Mouse (Mus musculus): ENCODE results near the gene Cdkl4. TPM values are rescaled to one million over a fixed set of nuclear protein-coding genes. Genes with fewer than 3 reads are reported as not detected.

Cdkl4 gene
- polyA plus RNA-seq, 1 experiment from 2014 or later, result 0.55 TPM

DNA sequence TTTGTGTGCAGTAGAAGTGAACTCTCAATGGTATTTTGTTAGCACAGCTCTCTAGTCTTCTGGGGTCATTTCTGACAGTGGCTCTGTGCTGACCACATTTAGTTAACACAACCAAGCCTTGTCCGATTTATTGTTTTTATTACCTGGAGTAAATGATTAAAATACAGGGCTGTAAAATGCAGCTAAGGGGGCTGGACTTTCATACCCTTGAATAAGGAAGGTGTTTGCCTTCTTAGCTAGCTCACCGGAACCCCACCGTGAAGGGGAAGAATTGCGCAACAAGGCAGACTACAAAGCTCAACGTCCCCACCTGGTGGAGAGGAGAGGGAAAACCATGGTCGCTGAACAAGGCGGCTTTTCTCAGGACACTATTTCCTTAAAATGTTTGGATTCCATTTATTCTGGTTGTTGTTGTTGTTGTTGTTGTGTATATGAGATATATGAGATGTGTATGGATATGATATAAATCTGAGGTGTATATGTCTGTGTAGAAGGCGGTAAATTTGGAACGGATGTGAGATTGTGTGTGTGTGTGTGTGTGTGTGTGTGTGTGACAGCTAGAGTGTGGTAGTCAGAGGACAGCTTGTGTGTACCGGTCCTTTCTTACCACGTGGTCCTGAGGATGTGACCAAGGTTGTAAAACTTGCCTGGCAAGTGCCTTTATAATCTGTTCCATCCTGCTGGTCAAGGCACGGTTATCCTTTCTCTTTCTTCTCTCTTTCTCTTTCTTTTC, 16.8 kb downstream of the Cdkl4 start:
- H3K27ac ChIP-seq (replicated peaks; ENCODE audit: low read depth, low read length), result no peak overlapping the region
- H3K4me2 ChIP-seq (ENCODE audit: low read depth, severe bottlenecking), result no peak overlapping the region
- H3K9ac ChIP-seq (ENCODE audit: low read length), result no peak overlapping the region
- 23% methylated on average over 12 of the region's 12 CpGs for WGBS
- no peaks in the 10 kb centered on the region for H3K36me3 ChIP-seq (ENCODE audit: control insufficient read depth, insufficient read depth, low read length)
- H3K9me3 ChIP-seq (ENCODE audit: control insufficient read depth, low read length), result no peaks in the 10 kb centered on the region
- no peaks in the 10 kb centered on the region for H3K27me3 ChIP-seq (ENCODE audit: control insufficient read depth, insufficient read depth, low read length)
- DNase-seq (ENCODE audit: low spot score), result peak; percentile 84
- peak; percentile 57; the same call in 1 of the 2 replicates for ATAC-seq (ENCODE audit: insufficient number of reproducible peaks, low FRiP score, low TSS enrichment, low read depth)
- no peaks in the 10 kb centered on the region for H3K4me1 ChIP-seq (ENCODE audit: control insufficient read depth, insufficient read depth, low read length)
- no peak overlapping the region for H3K4me3 ChIP-seq (ENCODE audit: low read depth, low read length)

DNA sequence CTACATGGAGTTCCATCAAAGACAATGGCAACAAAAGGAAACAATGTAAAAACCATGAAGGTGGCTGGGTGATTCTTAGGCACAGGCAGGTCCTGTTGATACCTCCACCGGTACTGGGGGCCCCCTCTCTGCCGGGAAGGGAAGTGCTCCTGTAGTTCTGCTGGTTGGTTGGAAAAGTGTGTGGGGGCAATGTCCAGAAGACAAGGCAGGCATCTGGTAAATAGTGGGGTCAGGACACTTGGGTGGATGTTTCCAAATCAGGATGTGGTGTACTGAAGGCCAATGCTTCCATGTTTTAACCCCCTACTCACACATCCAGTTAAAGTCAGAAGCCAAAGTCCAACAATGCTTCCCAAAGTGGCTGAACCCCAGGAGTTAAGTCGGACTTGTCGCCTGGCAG, 17.9 kb downstream of the Cdkl4 start:
- DNase-seq (ENCODE audit: low spot score) (no peak), ATAC-seq (ENCODE audit: insufficient number of reproducible peaks, low FRiP score, low TSS enrichment, low read depth) (no peak)
- Histone ChIP-seq H3K9ac (ENCODE audit: low read length) (no peak overlapping the region), H3K27me3 (ENCODE audit: control insufficient read depth, insufficient read depth, low read length) (no peaks in the 10 kb centered on the region), H3K4me2 (ENCODE audit: low read depth, severe bottlenecking) (no peak overlapping the region), H3K4me1 (ENCODE audit: control insufficient read depth, insufficient read depth, low read length) (no peaks in the 10 kb centered on the region), H3K9me3 (ENCODE audit: control insufficient read depth, low read length) (no peaks in the 10 kb centered on the region), H3K4me3 (ENCODE audit: low read depth, low read length) (no peak overlapping the region), H3K27ac (replicated peaks; ENCODE audit: low read depth, low read length) (no peak overlapping the region), H3K36me3 (ENCODE audit: control insufficient read depth, insufficient read depth, low read length) (no peaks in the 10 kb centered on the region)
- 90% methylated on average over 4 of the region's 4 CpGs for WGBS

DNA sequence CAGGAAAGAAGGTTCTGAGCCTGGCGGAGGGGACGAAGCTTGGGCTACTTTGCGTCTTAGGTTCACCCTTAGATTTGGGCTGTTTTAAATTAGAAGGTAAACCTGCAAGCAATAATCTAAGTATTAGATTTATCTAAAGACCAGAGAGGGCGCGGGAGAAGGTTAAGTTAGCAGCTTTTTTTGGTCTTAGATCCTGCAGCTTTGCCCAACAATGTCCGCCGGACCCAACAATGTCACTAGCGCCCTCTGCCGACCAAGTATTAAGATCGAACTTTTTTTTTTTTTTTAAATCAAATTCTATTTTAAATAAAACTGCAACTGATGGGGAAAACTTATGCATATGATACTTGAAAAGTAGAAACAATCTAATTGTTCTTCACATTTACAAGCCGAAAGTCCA, 18.6 kb downstream of the Cdkl4 start:
- DNase-seq (ENCODE audit: low spot score), result peak; percentile 66
- 35% methylated on average over 11 of the region's 11 CpGs for WGBS
- Histone ChIP-seq H3K4me2 (ENCODE audit: low read depth, severe bottlenecking) (no peak overlapping the region), H3K9me3 (ENCODE audit: control insufficient read depth, low read length) (no peaks in the 10 kb centered on the region), H3K9ac (ENCODE audit: low read length) (no peak overlapping the region), H3K4me1 (ENCODE audit: control insufficient read depth, insufficient read depth, low read length) (no peaks in the 10 kb centered on the region), H3K27ac (replicated peaks; ENCODE audit: low read depth, low read length) (no peak overlapping the region), H3K4me3 (ENCODE audit: low read depth, low read length) (no peak overlapping the region), H3K36me3 (ENCODE audit: control insufficient read depth, insufficient read depth, low read length) (no peaks in the 10 kb centered on the region), H3K27me3 (ENCODE audit: control insufficient read depth, insufficient read depth, low read length) (no peaks in the 10 kb centered on the region)
- ATAC-seq (ENCODE audit: insufficient number of reproducible peaks, low FRiP score, low TSS enrichment, low read depth), result no peak

DNA sequence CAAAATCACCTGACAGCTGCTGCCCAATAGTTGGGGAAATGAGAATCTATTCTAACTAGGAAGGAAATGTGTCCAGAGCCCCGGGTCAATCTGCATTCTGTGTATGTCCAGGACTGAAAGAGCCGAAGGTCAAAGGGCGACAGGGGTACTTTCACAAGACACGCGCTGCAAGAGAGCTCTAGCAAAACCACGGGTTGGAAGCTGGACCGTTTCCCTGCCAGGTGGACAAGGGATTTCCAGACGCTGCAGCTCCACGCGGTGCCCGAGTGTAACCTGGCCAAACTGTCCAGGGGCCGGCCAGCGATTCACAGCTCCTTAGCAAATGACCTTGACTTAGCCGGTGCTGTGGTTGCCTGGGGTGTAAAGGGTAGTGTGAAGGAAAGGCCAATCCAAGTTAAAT, 19.0 kb downstream of the Cdkl4 start:
- H3K4me1 ChIP-seq (ENCODE audit: control insufficient read depth, insufficient read depth, low read length), result no peaks in the 10 kb centered on the region
- WGBS, result 72% methylated on average over 14 of the region's 14 CpGs
- no peaks in the 10 kb centered on the region for H3K9me3 ChIP-seq (ENCODE audit: control insufficient read depth, low read length)
- no peak for DNase-seq (ENCODE audit: low spot score)
- no peaks in the 10 kb centered on the region for H3K27me3 ChIP-seq (ENCODE audit: control insufficient read depth, insufficient read depth, low read length)
- no peaks in the 10 kb centered on the region for H3K36me3 ChIP-seq (ENCODE audit: control insufficient read depth, insufficient read depth, low read length)
- no peak overlapping the region for H3K4me2 ChIP-seq (ENCODE audit: low read depth, severe bottlenecking)
- peak overlapping the region; percentile 9; the same call in 1 of the 2 replicates for H3K9ac ChIP-seq (ENCODE audit: low read length)
- H3K4me3 ChIP-seq (ENCODE audit: low read depth, low read length), result no peak overlapping the region
- ATAC-seq (ENCODE audit: insufficient number of reproducible peaks, low FRiP score, low TSS enrichment, low read depth), result no peak
- no peak overlapping the region for H3K27ac ChIP-seq (replicated peaks; ENCODE audit: low read depth, low read length)

DNA sequence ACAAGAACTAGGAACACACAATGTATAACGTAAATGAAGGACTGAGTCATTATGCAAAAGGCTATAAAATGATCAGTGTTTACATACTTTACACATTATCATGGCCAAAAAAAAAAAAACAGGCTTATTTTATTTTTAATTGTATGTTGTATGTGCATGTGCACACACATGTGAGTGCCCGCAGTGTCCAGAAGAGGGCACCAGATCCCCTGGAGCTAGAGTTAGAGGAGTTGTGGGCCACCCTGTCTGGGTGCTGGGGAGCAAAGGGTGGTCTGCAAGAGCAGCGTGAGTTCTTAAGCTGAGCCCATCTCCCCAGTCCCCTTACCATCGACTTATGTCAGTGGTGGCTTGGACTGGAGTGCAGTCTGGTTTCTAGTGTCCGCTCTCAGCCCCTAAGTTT, 20.2 kb downstream of the Cdkl4 start:
- H3K9me3 ChIP-seq (ENCODE audit: control insufficient read depth, low read length), result no peaks in the 10 kb centered on the region
- H3K27me3 ChIP-seq (ENCODE audit: control insufficient read depth, insufficient read depth, low read length), result no peaks in the 10 kb centered on the region
- H3K4me1 ChIP-seq (ENCODE audit: control insufficient read depth, insufficient read depth, low read length), result no peaks in the 10 kb centered on the region
- 96% methylated on average over 5 of the region's 5 CpGs for WGBS
- no peaks in the 10 kb centered on the region for H3K36me3 ChIP-seq (ENCODE audit: control insufficient read depth, insufficient read depth, low read length)
- H3K4me2 ChIP-seq (ENCODE audit: low read depth, severe bottlenecking), result no peak overlapping the region
- no peak for ATAC-seq (ENCODE audit: insufficient number of reproducible peaks, low FRiP score, low TSS enrichment, low read depth)
- no peak overlapping the region for H3K27ac ChIP-seq (replicated peaks; ENCODE audit: low read depth, low read length)
- H3K4me3 ChIP-seq (ENCODE audit: low read depth, low read length), result no peak overlapping the region
- H3K9ac ChIP-seq (ENCODE audit: low read length), result no peak overlapping the region
- no peak for DNase-seq (ENCODE audit: low spot score)

DNA sequence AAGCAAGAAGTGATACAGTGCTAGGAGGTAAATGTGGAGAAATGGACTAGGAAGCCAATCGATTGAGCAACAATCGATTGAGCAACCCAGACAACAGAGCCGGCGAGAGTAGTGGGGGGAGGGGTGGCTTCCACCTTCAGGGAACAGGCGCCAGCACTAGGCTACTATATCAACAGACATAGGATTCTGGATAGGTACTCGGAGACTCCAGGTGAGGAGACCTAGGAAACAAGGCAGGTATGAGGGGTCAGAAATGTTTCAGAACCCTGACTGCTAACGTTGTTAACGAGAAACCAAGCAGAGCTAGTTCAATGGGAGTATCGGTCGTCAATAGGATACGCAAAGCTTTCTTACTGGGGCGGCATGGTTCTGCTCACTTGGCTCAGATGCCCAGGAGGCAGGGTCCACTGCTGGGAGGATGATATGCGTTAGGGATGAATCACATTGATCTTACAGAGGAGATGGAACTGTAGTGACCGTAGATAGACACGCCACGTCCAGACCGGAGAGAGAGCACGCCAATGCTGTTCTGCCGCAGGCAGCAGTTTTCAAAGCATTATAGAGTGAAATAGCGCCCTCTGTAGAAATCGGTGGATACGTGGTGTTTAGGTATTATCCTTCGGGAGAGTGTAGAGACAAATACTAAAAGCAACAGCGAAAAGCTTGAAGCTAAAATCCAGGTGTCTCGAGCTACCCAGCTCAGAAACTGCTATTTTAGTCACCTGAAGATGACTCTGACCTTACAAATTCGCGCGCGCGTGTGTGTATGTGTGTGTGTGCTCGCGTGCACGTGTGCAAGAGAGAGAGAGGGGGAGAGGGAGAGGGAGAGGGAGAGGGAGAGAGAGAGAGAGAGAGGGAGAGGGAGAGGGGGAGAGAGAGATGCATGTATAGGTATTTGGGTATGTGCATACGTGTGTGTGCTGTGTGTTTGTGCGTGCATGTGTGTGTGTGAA, 24.0 kb downstream of the Cdkl4 start:
- H3K4me2 ChIP-seq (ENCODE audit: low read depth, severe bottlenecking), result peak overlapping the region; percentile 51
- H3K9ac ChIP-seq (ENCODE audit: low read length), result peak overlapping the region; percentile 69
- H3K27ac ChIP-seq (replicated peaks; ENCODE audit: low read depth, low read length), result 0 out of 2 replicates have a peak overlapping the region, but pooled peaks have one; percentile 50
- peak overlapping the region; percentile 63 for H3K4me3 ChIP-seq (ENCODE audit: low read depth, low read length)
- 5% methylated on average over 35 of the region's 35 CpGs for WGBS
- H3K36me3 ChIP-seq (ENCODE audit: control insufficient read depth, insufficient read depth, low read length), result no peaks in the 10 kb centered on the region
- H3K4me1 ChIP-seq (ENCODE audit: control insufficient read depth, insufficient read depth, low read length), result no peaks in the 10 kb centered on the region
- peak; percentile 77 for ATAC-seq (ENCODE audit: insufficient number of reproducible peaks, low FRiP score, low TSS enrichment, low read depth)
- no peaks in the 10 kb centered on the region for H3K27me3 ChIP-seq (ENCODE audit: control insufficient read depth, insufficient read depth, low read length)
- H3K9me3 ChIP-seq (ENCODE audit: control insufficient read depth, low read length), result no peaks in the 10 kb centered on the region
- peak; percentile 83 for DNase-seq (ENCODE audit: low spot score)

DNA sequence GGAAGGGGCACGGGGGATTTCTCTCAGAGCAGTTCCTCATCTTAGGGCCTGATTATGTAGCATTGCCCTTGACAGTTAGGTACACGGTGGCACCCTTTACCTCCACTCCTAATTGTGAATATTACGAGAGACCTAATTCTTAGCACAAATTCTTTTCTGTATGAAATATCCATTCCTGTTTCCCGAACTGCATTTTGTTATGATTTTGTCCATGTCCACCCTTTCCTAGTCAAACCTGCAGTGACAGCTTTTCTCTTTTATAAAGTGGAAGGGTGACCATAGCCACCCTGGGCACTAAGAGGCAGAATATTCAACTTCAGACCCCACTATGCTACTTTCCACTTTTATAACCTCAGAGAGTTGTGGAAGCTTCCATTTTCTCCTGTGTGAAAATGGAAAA, 25.0 kb downstream of the Cdkl4 start:
- no peak overlapping the region for H3K4me2 ChIP-seq (ENCODE audit: low read depth, severe bottlenecking)
- no peak for DNase-seq (ENCODE audit: low spot score)
- H3K9ac ChIP-seq (ENCODE audit: low read length), result no peak overlapping the region
- no peak overlapping the region for H3K4me3 ChIP-seq (ENCODE audit: low read depth, low read length)
- H3K9me3 ChIP-seq (ENCODE audit: control insufficient read depth, low read length), result no peaks in the 10 kb centered on the region
- no peaks in the 10 kb centered on the region for H3K27me3 ChIP-seq (ENCODE audit: control insufficient read depth, insufficient read depth, low read length)
- no peaks in the 10 kb centered on the region for H3K4me1 ChIP-seq (ENCODE audit: control insufficient read depth, insufficient read depth, low read length)
- no peak for ATAC-seq (ENCODE audit: insufficient number of reproducible peaks, low FRiP score, low TSS enrichment, low read depth)
- no peak overlapping the region for H3K27ac ChIP-seq (replicated peaks; ENCODE audit: low read depth, low read length)
- no peaks in the 10 kb centered on the region for H3K36me3 ChIP-seq (ENCODE audit: control insufficient read depth, insufficient read depth, low read length)
- 81% methylated on average over 4 of the region's 4 CpGs for WGBS

DNA sequence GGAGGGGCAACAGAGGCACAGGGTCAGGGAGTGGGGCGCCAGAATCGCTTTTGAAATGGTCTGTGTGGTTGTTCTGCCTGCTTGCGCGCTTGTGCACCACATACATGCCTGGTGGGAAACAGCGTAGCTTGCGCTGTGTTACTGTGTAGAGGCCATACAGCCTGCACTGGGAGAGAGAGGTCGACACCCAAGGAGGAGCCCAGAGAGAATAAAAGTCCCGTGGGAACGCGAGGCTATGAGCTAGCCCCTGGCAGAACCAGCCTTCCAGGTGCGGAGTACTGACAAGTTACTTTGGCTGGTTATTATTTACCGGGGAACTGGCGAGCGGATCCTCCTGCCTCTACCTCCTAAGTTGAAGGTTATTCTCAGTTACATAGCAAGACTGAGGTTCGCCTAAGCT, 26.6 kb downstream of the Cdkl4 start:
- Histone ChIP-seq H3K9me3 (ENCODE audit: control insufficient read depth, low read length) (no peaks in the 10 kb centered on the region), H3K36me3 (ENCODE audit: control insufficient read depth, insufficient read depth, low read length) (no peaks in the 10 kb centered on the region), H3K4me3 (ENCODE audit: low read depth, low read length) (no peak overlapping the region), H3K4me1 (ENCODE audit: control insufficient read depth, insufficient read depth, low read length) (no peaks in the 10 kb centered on the region), H3K27ac (replicated peaks; ENCODE audit: low read depth, low read length) (no peak overlapping the region), H3K9ac (ENCODE audit: low read length) (no peak overlapping the region), H3K27me3 (ENCODE audit: control insufficient read depth, insufficient read depth, low read length) (no peaks in the 10 kb centered on the region), H3K4me2 (ENCODE audit: low read depth, severe bottlenecking) (no peak overlapping the region)
- DNase-seq (ENCODE audit: low spot score), result no peak
- no peak for ATAC-seq (ENCODE audit: insufficient number of reproducible peaks, low FRiP score, low TSS enrichment, low read depth)
- WGBS, result 83% methylated on average over 15 of the region's 15 CpGs
